Mouse (Mus musculus) urinary bladder, postnatal 4 days (tissue): ENCODE results near the gene Tada2b.

Experiments
- DNase-seq, 2 experiments: peaks; one replicate each; pipeline ENCODE4 v3.0.0; 2021 to 2022; ENCODE audit warnings: low spot score in 2 of 2

Gene Tada2b

DNA sequence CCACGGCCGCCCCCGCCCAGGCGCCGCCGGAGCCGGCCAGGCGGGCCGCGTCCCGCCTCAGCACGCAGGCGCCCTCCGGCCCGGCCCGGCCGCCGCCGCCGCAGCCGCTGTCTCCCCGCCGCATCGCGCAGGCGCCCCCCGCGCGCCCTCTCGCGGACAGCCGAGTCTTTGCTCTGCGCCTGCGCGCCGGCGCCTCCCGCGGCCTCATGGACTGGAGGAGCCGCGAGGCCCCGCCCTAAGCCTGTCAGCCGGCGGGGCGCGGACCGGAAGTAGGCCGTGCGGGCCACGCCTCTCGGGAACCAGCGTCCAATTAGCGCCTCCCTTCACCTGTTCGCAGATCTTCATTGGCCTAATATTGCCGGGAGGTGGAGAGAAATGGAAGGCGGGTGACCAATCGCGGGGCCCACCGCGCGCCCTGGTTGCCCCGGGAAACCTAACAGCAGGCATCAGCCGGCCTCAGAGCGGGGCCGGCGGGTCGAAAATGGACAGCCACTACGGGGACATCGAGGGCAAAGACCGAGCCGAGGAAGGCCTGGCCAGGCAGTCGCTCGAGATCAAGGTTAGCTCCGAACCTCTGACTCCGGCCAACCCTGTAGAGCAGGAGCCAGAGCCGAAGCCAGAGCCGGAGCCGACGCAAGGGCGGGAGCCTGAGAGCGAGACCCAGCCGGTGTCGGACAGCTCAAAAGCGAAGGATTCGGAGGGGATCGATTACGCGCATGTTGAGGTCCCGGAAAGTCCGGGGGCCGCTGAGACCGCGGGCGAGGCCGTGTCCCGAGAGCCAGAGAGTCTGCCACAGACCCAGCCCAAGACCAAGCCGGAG lies at the start of gene Tada2b, which contains the start of gene Ccdc96:
TSS of gene Tada2b (minus strand) at position 115 of the 820 bp plus-strand sequence.
TSS of gene Ccdc96 (plus strand) at position 418 of the 820 bp plus-strand sequence.
- DNase-seq = peak; percentile 96 to 99

DNA sequence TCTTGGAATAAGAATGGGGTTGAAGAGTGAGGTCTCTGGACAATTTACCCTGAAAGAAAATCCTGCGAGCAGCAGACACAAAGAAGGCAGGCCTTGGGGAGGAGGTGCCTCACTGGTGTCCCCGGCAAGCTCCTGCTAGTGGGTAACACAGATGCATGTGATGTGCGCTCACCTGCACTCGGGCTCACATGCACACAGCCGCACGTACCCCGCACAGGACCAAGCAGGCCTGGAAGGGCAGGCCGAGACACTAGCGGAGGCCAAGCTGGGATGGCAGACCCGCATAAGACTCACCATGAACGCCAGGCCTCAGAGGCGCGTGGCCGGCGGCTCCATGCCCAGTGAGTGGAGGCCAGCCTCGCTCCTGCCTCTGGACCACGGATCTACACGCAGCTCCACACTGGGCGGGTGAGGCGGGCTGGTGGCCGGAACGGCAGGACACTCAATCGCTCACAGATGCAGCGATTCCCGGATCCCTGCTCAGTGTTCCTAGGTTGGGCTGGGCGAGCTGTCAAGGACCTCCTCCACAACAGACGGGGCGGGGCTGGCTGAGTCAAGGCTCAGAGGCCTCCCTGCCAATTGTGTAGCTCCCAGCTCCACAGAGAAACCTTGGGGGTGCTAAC lies 46.2 kb upstream of the Tada2b start:
- DNase-seq = peak; percentile 91 to 94

DNA sequence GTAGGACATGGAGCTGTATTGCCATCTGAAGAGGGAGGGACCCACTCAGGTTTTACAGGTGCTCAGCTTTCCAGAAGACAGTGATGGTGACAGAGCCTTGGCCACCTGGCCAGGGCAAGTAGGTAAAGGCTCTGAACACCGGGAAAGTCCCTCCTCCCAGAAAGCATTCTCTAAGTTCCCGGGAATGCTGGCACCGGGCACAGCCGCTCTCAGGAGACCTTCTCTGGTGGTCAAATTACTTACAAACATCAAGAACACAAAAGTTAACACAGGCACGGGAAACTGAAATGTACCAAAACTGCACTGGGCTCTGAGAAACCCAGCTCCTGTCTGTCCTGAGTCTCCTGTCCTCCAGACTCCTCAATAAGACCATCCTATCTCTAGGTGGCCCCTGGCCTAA lies 45.6 kb upstream of the Tada2b start:
- no peak for DNase-seq

DNA sequence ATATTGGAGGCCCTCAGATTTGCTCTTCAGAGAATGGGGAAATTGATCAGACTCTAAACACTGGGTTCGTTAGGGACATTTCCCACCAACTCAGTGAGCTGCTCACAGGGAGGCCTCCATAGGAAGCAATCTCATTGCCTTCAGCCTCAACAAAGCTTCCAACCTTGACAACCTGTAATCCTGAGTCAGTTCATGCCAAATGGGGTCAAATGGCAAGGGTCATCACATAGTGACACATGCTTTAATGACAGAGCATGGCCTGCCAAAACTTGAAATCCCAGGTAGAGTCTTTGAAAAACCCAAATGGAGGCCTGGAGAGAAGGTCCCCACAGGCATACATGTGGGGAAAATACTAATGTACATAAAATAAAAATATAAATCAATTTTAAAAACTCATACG lies 42.8 kb upstream of the Tada2b start:
- no peak for DNase-seq

DNA sequence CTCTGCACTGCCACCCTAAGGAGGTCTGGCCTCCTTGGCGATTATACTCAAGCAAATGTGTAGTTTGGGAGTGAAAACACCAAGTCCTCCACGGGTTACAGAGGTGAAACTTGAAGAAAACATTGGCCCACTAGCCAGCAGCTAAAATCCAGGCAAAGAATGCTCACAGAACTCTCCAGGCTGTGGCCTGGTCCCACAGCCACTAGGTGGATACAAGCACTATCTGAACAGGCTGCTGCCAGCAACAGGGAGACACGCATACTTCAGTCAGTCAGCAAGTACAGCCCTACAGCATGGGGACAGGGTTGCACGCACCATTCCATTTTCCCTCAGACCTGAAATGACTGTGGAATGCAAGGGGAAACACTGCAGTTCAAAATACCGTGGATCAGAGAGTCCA lies 42.2 kb upstream of the Tada2b start:
- no peak for DNase-seq

DNA sequence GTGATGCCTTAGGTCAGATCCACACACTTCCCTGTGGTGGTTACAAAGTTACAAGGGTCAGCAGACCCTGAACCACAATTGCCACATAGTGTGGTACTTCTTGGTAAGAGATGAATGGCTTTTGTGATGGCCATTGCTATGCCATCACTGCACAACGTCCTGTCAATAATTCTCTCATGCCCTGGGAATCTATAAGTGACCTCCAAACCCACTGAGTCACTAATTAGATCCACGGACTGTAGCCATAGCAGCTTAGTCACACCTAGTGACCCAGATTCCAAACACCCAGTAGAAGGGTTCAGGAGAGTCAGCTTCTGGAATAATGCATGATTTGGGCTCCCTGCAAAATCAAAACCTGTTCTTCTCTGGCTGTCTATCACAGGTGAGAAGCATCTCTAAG lies 41.1 kb upstream of the Tada2b start:
- no peak for DNase-seq

DNA sequence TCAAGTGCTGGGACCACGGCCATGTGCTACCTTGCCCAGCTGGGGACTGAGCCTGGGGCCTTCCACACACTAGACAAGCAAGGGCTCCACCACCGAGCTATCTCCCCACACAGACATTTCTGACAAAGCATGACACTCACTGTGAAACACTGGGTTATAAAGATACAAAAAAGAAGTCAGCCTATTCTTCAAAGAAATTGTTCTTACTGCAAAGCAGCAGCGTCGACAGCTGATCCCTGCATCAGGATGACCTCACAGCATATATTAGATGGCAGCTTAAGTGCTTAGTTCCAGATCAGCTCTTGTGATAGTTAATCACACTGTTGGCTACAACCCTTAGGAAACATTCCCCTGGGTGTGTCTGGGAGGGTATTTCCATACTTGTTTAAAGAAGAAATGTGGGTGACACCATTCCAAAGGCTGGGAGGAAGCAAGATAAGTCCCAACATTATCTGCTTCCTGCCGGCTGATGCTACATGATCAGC lies 39.2 kb upstream of the Tada2b start:
- no peak for DNase-seq

DNA sequence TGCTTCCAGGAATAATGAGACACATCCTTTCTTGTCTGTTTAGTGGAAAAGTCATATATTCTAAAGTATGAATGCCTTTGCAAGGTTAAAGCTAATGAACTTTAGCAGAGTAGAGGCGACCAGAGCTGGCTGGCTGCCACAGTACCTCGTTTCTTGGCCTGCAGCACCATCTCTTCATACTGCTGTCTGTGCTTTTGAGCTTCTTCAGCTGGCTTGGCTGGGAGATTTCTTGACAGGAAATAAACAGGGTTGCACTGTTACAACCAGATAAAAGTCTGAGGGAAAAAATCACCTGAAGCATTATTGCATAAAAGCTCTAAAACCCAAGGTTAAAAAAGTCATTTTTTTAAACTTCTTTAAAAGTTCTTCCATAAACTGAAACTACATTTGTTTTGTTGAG lies 38.7 kb upstream of the Tada2b start:
- DNase-seq = no peak

DNA sequence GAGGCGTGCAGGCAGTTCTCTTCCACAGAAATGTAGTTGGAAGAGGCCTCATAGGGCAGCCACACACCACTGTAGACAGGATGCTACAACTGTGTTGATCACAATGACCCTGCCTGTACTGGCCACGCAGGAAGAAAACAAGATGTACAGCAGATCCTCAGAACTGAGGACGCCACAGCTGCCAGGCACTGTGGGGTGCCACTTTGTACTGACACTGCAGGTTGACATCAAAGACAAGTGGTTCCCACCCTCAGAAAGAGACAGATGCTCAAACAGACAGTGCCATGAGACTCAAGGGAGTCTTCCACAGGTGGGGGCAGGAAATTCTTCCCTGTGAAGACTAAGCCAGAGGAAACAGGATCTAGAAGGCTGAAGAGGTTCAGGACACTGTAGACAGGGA lies 35.7 kb upstream of the Tada2b start:
- DNase-seq = no peak

DNA sequence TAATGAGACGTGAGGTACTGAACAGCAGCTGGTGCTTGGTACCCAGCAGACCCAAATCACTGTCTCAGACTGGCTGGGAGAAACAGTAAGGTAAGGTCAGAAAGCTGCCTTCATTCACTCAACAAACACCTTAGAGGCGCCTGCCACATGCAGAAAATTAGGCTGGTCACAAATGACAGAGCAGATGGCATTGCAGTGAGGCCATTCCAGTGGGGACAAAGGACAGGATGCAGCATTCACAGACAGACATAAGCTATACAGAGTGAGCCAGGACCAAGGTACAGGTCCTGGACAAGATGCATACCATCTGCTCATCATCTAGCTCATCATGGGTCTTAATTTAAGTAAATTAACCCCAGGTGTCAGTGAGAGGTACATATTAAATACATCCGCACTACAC lies 33.5 kb upstream of the Tada2b start:
- no peak for DNase-seq

DNA sequence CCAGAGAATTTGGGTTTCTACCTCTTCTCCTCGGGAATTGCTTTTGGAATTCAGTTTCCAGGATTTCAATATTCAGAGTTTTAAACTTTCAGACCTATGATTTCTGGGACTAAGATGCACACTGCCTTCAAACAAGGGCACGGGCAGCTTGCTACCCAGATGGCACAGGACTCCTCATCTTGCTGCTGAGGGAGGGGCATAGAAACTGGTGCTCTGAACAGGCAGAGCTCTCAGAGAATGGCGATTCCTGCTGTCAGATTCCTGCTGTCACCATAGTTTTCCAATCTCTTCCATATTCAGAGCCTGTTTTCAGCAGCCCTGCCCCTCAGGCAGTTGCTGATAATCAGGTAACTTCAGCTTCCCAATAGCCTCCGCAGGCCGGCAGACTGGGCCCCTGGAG lies 31.5 kb upstream of the Tada2b start:
- no peak for DNase-seq

DNA sequence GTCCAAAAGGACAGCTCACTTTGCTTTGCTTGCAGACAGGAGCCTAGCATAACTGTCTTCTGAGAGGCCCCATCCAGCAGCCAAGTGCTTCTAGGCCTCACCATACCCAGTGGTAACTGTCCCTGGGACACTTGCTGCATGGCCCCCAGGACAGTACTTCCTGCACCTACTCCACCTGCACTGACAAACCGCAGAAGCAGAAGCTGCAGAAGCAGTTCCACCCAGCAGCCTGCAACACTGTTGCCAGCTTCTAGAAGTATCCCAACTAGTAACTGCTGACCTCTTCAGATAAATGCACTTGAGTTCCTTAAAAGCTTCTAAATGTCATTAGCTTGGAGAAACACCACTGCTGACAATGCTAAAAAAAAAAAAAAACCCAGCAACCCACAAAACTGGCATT lies 31.0 kb upstream of the Tada2b start:
- no peak for DNase-seq

DNA sequence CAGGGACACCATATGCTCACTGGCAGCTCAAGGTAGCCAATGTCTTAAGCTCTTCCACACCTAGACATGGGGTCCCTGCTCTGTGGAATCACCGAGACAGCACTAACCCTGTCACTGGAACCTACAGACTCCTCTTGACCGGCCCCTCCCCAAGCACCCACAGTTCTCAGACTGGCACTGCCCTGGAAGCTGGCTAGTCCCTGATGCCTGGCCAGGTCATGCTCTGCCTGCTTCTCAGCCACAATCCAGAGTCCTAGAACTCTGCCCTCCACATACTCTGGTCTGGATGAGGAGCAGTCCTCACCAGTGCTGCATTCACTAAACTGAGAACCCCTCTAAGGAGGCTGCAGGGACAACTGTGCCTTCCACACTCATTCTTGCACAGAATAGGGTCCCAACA lies 26.9 kb upstream of the Tada2b start:
- no peak for DNase-seq

DNA sequence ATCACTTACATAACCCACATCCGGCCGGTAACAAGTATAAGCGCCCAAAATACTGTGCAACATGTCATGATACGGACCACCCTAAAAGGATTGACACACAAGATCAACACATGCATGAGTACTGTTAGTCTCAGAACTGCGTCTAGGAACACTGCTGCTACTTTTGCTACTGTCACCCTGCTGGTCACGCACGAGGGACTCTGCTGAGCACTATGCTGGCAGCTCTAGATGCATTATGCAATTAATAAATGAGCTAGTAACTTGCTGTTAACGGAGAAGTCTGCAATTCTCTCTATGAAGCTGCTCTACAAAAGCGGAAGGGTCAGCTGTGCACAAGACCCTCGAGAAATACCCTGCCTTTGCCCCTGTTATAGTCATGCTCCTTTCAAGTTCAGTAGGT lies 24.3 kb upstream of the Tada2b start:
- DNase-seq = no peak

DNA sequence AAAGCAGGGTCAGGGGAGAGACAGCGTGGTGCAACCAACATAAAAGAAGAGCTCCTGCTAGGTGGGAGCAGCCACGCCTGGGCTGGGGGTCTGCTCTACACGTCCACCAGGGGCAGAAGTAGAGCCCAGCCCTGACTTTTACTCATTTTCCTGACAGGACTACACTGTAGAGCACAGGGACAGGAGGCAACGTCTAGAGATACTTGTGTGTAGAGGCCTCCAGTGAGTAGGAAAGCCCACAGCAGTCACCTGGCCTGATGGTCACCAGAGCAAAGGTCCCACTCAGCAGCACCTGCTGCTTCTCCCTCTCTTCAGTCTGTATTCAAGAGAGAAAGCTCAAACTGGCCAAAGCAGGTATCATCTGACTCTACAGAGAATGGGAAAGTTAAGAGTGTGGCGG lies 21.6 kb upstream of the Tada2b start:
- no peak for DNase-seq

DNA sequence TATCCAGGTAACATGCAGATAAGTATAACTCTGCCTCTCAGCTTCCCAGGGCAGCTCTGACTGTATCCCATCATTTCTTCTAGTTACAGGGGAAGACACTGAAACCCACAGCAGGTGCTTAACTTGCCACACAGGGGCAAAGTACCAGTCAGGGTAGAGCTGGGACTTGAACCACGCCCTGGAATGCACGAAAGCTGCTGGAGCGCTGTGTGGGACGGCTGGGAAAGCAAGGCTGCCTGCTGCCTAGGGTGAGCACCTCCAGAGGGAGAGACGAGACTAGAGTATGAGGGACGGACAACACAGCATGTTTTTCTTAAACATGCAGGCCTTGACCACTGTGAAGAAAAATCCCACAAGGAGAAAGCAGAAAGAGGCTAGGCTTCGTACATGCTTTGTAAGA lies 21.1 kb upstream of the Tada2b start:
- DNase-seq = no peak

DNA sequence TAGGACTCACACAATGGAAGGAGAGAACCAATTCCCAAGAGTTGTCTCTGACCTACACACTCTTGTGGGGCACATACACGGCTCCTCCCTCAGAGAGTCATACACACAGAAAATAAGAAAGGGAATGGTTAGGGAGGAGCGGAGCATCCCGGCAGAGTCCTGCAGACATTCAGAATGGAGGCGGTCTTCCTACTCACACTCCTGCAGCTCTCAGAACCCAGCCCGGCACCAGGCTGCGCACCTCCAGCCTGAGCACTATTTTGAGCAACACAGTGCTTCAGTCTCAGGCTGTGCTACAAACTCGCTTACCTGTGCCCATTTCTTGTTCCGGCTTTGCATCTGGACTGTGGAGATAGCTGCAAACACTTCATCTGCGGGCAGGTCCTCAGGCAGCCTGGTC lies 10.6 kb upstream of the Tada2b start:
- DNase-seq = no peak

DNA sequence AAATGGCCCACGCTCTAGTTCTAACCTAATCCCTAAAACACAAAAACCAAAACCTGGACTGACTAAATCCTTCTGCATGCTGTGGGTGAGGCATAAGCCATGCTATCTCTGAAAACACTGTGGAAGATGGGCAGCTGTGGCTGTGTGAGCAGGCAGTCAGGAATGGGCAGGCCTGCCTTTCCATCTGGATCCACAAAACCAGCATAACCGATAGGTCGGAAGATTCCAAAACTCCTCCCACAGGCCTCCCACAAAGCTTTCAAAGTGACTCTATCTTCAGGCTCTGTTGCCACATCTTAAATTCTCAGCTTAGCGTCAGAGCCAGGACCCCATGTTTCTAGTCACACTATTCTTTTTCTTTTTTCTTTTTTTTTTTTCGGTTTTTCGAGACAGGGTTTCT lies 9.8 kb upstream of the Tada2b start:
- no peak for DNase-seq

DNA sequence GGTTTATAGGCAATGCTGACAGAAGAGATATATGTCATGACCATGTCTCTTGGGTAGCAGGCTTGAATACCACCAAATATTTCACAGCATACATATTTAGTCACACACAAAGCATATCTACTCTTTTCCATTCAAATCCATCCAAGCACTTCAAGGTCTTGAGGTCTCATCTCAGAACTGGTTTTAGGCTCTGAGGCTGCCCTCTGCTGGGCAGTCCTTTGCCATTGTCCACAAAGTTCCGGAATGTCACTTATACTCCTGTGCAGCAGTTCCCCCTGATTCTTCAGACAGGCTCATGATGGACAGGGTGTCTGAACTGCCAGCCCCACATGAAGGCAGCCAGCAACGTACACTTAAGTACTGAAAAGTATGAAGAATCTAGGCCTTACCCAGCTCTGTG lies 5.1 kb upstream of the Tada2b start:
- DNase-seq = no peak

DNA sequence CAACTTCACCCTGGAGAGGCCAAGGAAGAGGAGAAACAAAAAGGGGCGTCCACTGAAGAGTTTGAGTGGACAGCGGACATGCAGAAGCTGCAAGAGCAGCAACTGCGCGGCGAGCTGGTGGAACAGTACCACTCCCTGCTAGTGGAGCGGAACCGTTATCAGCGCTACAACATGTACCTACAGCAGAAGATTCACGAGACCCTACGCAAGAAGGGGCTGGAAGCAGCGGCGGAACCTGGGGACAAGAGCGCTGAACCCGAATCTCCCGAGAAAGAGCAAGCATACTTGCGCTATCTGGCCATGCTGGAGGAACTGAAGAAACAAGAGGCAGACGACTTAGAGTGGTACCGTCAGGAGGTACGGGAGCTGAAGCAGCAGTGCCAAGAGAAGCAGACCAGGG lies 1.2 kb upstream of the Tada2b start:
- no peak for DNase-seq

DNA sequence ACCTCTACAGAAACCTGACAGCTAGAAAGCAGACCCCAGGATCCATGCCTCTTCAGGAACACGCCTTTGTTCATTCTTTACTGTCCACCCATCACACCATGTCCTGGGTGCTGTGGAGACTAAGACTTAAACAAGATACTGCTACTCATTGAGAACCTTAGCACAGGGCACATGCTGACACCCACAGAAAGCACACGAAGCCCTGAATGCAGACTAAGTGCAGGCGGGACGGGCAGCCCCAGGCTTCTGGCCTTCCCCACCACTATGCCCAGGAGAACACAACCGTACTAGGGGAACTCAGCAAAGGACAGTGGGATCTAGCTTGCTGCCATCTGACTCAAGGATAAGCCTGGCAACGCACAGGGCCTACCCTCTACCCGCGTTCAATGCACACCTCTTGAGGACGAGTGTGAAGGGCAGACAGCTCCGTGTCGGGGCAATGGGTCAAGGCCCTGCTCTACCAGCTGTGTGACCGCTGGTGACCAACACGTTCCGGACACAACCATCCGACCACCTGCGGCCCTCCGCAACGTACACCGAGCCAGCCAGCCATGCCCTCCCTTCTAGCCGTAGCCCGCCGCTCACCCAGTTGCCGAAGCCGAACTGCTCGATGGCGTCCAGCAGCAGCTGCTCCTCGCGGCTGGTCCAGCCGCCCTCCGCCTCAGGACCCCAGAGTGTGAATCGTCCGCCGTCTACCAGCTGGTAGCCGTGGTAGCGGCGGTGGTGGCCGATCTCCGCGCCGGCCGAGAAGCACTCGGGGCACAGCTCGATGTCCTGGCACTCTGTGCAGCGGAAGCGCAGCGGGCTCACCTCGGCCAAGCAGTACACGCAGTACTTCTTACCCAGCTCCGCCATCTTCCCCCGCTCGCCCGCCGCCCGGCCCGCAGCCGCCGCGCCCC lies 633 bp downstream of the Tada2b start:
- peak in 1 of 2 experiments; percentile 44 for DNase-seq

DNA sequence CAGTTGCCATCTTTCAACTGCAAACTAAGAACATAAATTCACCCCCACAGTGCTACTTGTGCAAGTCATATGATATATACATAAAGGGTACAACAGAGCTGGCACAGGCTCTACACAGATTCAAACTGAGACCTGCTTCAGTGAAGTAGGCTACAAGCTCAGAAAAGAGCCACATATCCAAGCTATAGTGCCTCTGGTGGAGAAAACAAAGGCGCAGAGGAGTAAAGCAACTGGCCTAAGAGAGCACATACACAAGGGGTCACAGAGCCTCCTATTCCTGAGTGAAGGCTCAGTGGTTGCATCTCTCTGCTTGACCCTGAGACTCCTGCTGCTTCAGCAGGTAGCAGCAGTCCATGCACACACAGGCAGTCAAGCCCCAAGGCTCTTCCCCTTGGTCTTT lies 3.0 kb downstream of the Tada2b start:
- DNase-seq = no peak
